Mouse (Mus musculus): ENCODE measurements at regions not wholly inside any gene's neighbourhood (a gene's known extent, or its start where the extent isn't known, plus 50 kb on each side); places are given as distances from the start of the nearest gene placed in this dataset.

GRCm38 (mm10) chr14:76686762-76687453, 130.2 kb upstream of the Serp2 start:
- ATAC-seq (ENCODE audit: insufficient read depth): no peak
- H3K27ac ChIP-seq (replicated peaks): no peak overlapping the region
- H3K4me2 ChIP-seq: no peak overlapping the region
- H3K9me3 ChIP-seq (replicated peaks): no peaks in the 10 kb centered on the region
- 45% methylated on average over 9 of the region's 9 CpGs for WGBS (ENCODE audit: insufficient replicate concordance)
- H3K9ac ChIP-seq: no peak overlapping the region
- H3K4me1 ChIP-seq (replicated peaks): peaks cover 4% of the 10 kb centered on the region; the same call in 1 of the 2 replicates
- H3K4me3 ChIP-seq (replicated peaks): no peak overlapping the region
- no peaks in the 10 kb centered on the region for H3K36me3 ChIP-seq (replicated peaks)
- H3K27me3 ChIP-seq: no peaks in the 10 kb centered on the region

GRCm38 (mm10) chr14:76685830-76686761, 129.4 kb upstream of the Serp2 start:
- 75% methylated on average over 17 of the region's 17 CpGs for WGBS (ENCODE audit: insufficient replicate concordance)
- H3K9ac ChIP-seq: no peak overlapping the region
- H3K36me3 ChIP-seq (replicated peaks): no peaks in the 10 kb centered on the region
- no peak overlapping the region for H3K27ac ChIP-seq (replicated peaks)
- H3K4me1 ChIP-seq (replicated peaks): peaks cover 4% of the 10 kb centered on the region; the same call in 1 of the 2 replicates
- no peak overlapping the region for H3K4me3 ChIP-seq (replicated peaks)
- H3K27me3 ChIP-seq: no peaks in the 10 kb centered on the region
- H3K9me3 ChIP-seq (replicated peaks): no peaks in the 10 kb centered on the region
- ATAC-seq (ENCODE audit: insufficient read depth): no peak
- H3K4me2 ChIP-seq: no peak overlapping the region

GRCm38 (mm10) chr14:76684327-76684726, 127.6 kb upstream of the Serp2 start:
- 44% methylated on average over 2 of the region's 2 CpGs for WGBS (ENCODE audit: insufficient replicate concordance)

GRCm38 (mm10) chr14:76681581-76682377, 125.1 kb upstream of the Serp2 start:
- Histone ChIP-seq H3K36me3 (replicated peaks) (no peaks in the 10 kb centered on the region), H3K27me3 (no peaks in the 10 kb centered on the region), H3K4me1 (replicated peaks) (no peaks in the 10 kb centered on the region; the same call in 1 of the 2 replicates), H3K27ac (replicated peaks) (no peak overlapping the region), H3K4me2 (no peak overlapping the region), H3K9me3 (replicated peaks) (no peaks in the 10 kb centered on the region), H3K4me3 (replicated peaks) (no peak overlapping the region), H3K9ac (no peak overlapping the region)
- ATAC-seq (ENCODE audit: insufficient read depth): no peak
- 53% methylated on average over 8 of the region's 8 CpGs for WGBS (ENCODE audit: insufficient replicate concordance)

More at GRCm38 (mm10) chr14:76684327-76684726, 127.6 kb upstream of the Serp2 start:
- Histone ChIP-seq H3K9me3 (replicated peaks) (no peaks in the 10 kb centered on the region), H3K4me1 (replicated peaks) (peaks cover 4% of the 10 kb centered on the region; the same call in 1 of the 2 replicates), H3K4me3 (replicated peaks) (no peak overlapping the region), H3K27ac (replicated peaks) (no peak overlapping the region), H3K9ac (no peak overlapping the region), H3K36me3 (replicated peaks) (no peaks in the 10 kb centered on the region), H3K4me2 (no peak overlapping the region), H3K27me3 (no peaks in the 10 kb centered on the region)
- no peak for ATAC-seq (ENCODE audit: insufficient read depth)

GRCm38 (mm10) chr14:76678512-76679134, 121.9 kb upstream of the Serp2 start:
- no peak overlapping the region for H3K9ac ChIP-seq
- ATAC-seq (ENCODE audit: insufficient read depth): no peak
- no peak overlapping the region for H3K4me2 ChIP-seq
- peaks cover 6% of the 10 kb centered on the region; the same call in 1 of the 2 replicates for H3K4me1 ChIP-seq (replicated peaks)
- WGBS (ENCODE audit: insufficient replicate concordance): 61% methylated on average over 5 of the region's 5 CpGs
- H3K36me3 ChIP-seq (replicated peaks): no peaks in the 10 kb centered on the region
- no peak overlapping the region for H3K27ac ChIP-seq (replicated peaks)
- no peak overlapping the region for H3K4me3 ChIP-seq (replicated peaks)
- no peaks in the 10 kb centered on the region for H3K9me3 ChIP-seq (replicated peaks)
- H3K27me3 ChIP-seq: no peaks in the 10 kb centered on the region

- Histone ChIP-seq H3K27ac (replicated peaks) (no peak overlapping the region), H3K27me3 (no peaks in the 10 kb centered on the region), H3K9ac (no peak overlapping the region), H3K4me1 (replicated peaks) (peaks cover 20% of the 10 kb centered on the region), H3K4me2 (no peak overlapping the region), H3K4me3 (replicated peaks) (no peak overlapping the region), H3K9me3 (replicated peaks) (no peaks in the 10 kb centered on the region), H3K36me3 (replicated peaks) (no peaks in the 10 kb centered on the region)
- ATAC-seq (ENCODE audit: insufficient read depth): no peak
- WGBS (ENCODE audit: insufficient replicate concordance): 41% methylated on average over 8 of the region's 8 CpGs
These were observed 118.3 kb upstream of the Serp2 start for GRCm38 (mm10) chr14:76674949-76675348.

GRCm38 (mm10) chr14:76673671-76674331, 117.1 kb upstream of the Serp2 start:
- Histone ChIP-seq H3K9me3 (replicated peaks) (no peaks in the 10 kb centered on the region), H3K4me1 (replicated peaks) (peaks cover 20% of the 10 kb centered on the region), H3K36me3 (replicated peaks) (no peaks in the 10 kb centered on the region), H3K4me2 (peak overlapping the region; percentile 21; the same call in 1 of the 2 replicates), H3K27me3 (no peaks in the 10 kb centered on the region), H3K4me3 (replicated peaks) (no peak overlapping the region), H3K9ac (no peak overlapping the region), H3K27ac (replicated peaks) (no peak overlapping the region)
- ATAC-seq (ENCODE audit: insufficient read depth): 0 out of 2 replicates have a peak, but pooled peaks have one; percentile 29
- WGBS (ENCODE audit: insufficient replicate concordance): 13% methylated on average over 11 of the region's 11 CpGs

GRCm38 (mm10) chr14:76672899-76673298, 116.2 kb upstream of the Serp2 start:
- 0 out of 2 replicates have a peak, but pooled peaks have one; percentile 47 for ATAC-seq (ENCODE audit: insufficient read depth)
- peaks cover 20% of the 10 kb centered on the region for H3K4me1 ChIP-seq (replicated peaks)
- H3K9ac ChIP-seq: no peak overlapping the region
- H3K4me3 ChIP-seq (replicated peaks): no peak overlapping the region
- H3K27me3 ChIP-seq: no peaks in the 10 kb centered on the region
- WGBS (ENCODE audit: insufficient replicate concordance): 33% methylated on average over 6 of the region's 6 CpGs
- H3K36me3 ChIP-seq (replicated peaks): no peaks in the 10 kb centered on the region
- H3K9me3 ChIP-seq (replicated peaks): no peaks in the 10 kb centered on the region
- H3K27ac ChIP-seq (replicated peaks): no peak overlapping the region
- peak overlapping the region; percentile 21; the same call in 1 of the 2 replicates for H3K4me2 ChIP-seq

GRCm38 (mm10) chr14:76672442-76672841, 115.8 kb upstream of the Serp2 start:
- peak overlapping the region; percentile 17; the same call in 1 of the 2 replicates for H3K4me2 ChIP-seq
- H3K4me3 ChIP-seq (replicated peaks): no peak overlapping the region
- ATAC-seq (ENCODE audit: insufficient read depth): peak; percentile 58
- H3K4me1 ChIP-seq (replicated peaks): peaks cover 20% of the 10 kb centered on the region
- WGBS (ENCODE audit: insufficient replicate concordance): 23% methylated on average over 2 of the region's 2 CpGs
- H3K36me3 ChIP-seq (replicated peaks): no peaks in the 10 kb centered on the region
- no peaks in the 10 kb centered on the region for H3K27me3 ChIP-seq
- H3K9me3 ChIP-seq (replicated peaks): no peaks in the 10 kb centered on the region
- H3K9ac ChIP-seq: no peak overlapping the region
- no peak overlapping the region for H3K27ac ChIP-seq (replicated peaks)

GRCm38 (mm10) chr14:76671023-76671422, 114.3 kb upstream of the Serp2 start:
- ATAC-seq (ENCODE audit: insufficient read depth): no peak
- Histone ChIP-seq H3K4me1 (replicated peaks) (peaks cover 20% of the 10 kb centered on the region), H3K27ac (replicated peaks) (no peak overlapping the region), H3K9ac (no peak overlapping the region), H3K4me2 (no peak overlapping the region), H3K4me3 (replicated peaks) (no peak overlapping the region), H3K36me3 (replicated peaks) (no peaks in the 10 kb centered on the region), H3K27me3 (no peaks in the 10 kb centered on the region), H3K9me3 (replicated peaks) (no peaks in the 10 kb centered on the region)
- 68% methylated on average over 4 of the region's 4 CpGs for WGBS (ENCODE audit: insufficient replicate concordance)

Measured in liver, embryonic 15.5 days (tissue).